Mouse (Mus musculus): ENCODE measurements around the gene Dusp5. TPM values are rescaled to one million over a fixed set of nuclear protein-coding genes. Genes with fewer than 3 reads are reported as not detected.
A peak's percentile ranks its signal among the peaks of the same experiment; 100 is the strongest.

The Dusp5 gene
- total RNA-seq, 2 experiments from 2014 or later = 18.7 to 20.7 TPM

- DNase-seq = no peak
These were observed 18.7 kb downstream of the Dusp5 start for GRCm38 (mm10) chr19:53547597-53547996.

- DNase-seq = no peak
These were observed 22.1 kb downstream of the Dusp5 start for GRCm38 (mm10) chr19:53550972-53551371.

- DNase-seq = no peak
These were observed 23.4 kb downstream of the Dusp5 start for GRCm38 (mm10) chr19:53552216-53552786.

- DNase-seq = no peak
These were observed 23.9 kb downstream of the Dusp5 start for GRCm38 (mm10) chr19:53552795-53553194.

GRCm38 (mm10) chr19:53554402-53554801 lies 25.5 kb downstream of the Dusp5 start:
- no peak for DNase-seq

GRCm38 (mm10) chr19:53554981-53555616 lies 26.2 kb downstream of the Dusp5 start:
- no peak for DNase-seq

- no peak for DNase-seq
These were observed 27.9 kb downstream of the Dusp5 start for GRCm38 (mm10) chr19:53556841-53557240.

GRCm38 (mm10) chr19:53557267-53557936 lies 28.5 kb downstream of the Dusp5 start:
- peak; percentile 60 for DNase-seq

GRCm38 (mm10) chr19:53560436-53560835 lies 31.5 kb downstream of the Dusp5 start:
- no peak for DNase-seq

GRCm38 (mm10) chr19:53564174-53564573 lies 35.3 kb downstream of the Dusp5 start:
- DNase-seq = no peak

GRCm38 (mm10) chr19:53565565-53566277 lies 36.8 kb downstream of the Dusp5 start:
- no peak for DNase-seq

- no peak for DNase-seq
These were observed 39.0 kb downstream of the Dusp5 start for GRCm38 (mm10) chr19:53567864-53568263.

- DNase-seq = no peak
These were observed 39.6 kb downstream of the Dusp5 start for GRCm38 (mm10) chr19:53568553-53568952.

- no peak for DNase-seq
These were observed 42.1 kb downstream of the Dusp5 start for GRCm38 (mm10) chr19:53571056-53571455.

GRCm38 (mm10) chr19:53571501-53572428 lies 42.9 kb downstream of the Dusp5 start:
- DNase-seq = no peak

- no peak for DNase-seq
These were observed 43.7 kb downstream of the Dusp5 start for GRCm38 (mm10) chr19:53572607-53573006.

- DNase-seq = no peak
These were observed 44.2 kb downstream of the Dusp5 start for GRCm38 (mm10) chr19:53573151-53573550.

- no peak for DNase-seq
These were observed 45.2 kb downstream of the Dusp5 start for GRCm38 (mm10) chr19:53574131-53574530.

GRCm38 (mm10) chr19:53574546-53574945 lies 45.6 kb downstream of the Dusp5 start:
- no peak for DNase-seq

- DNase-seq = no peak
These were observed 46.5 kb downstream of the Dusp5 start for GRCm38 (mm10) chr19:53575296-53576010.

- peak; percentile 45 for DNase-seq
These were observed 47.2 kb downstream of the Dusp5 start for GRCm38 (mm10) chr19:53576061-53576460.
